Mouse (Mus musculus) embryonic facial prominence, embryonic 12.5 days (tissue): ENCODE measurements around the gene Bud31. TPM values are rescaled to one million over a fixed set of nuclear protein-coding genes. Genes with fewer than 3 reads are reported as not detected.
"Not testable (repeated sequence)": the region's sequence is repeated elsewhere in the genome, so short reads cannot be mapped to it uniquely, and the experiment has no call there.

Experiments
- ATAC-seq: fragments of 200-750 bp; cut with Nextera tagmentation; 2 replicates; pipeline ENCODE4 v1.8.0; 2017; ENCODE audit not compliant: insufficient number of reproducible peaks, insufficient read depth, low FRiP score, low TSS enrichment
- H3K27ac ChIP-seq: fragments of 300-500 bp; sonication (generic); 2 replicates; pipeline ENCODE4 v1.5.1; 2016; ENCODE audit warnings: mild to moderate bottlenecking
- H3K27me3 ChIP-seq: fragments of 300-500 bp; sonication (generic); 2 replicates; pipeline ENCODE4 v1.6.1; 2016; ENCODE audit warnings: mild to moderate bottlenecking, moderate library complexity
- H3K36me3 ChIP-seq: fragments of 300-500 bp; sonication (generic); 2 replicates; pipeline ENCODE4 v1.6.1; 2016; ENCODE audit warnings: mild to moderate bottlenecking
- H3K4me1 ChIP-seq: fragments of 300-500 bp; sonication (generic); 2 replicates; pipeline ENCODE4 v1.6.1; 2016
- H3K4me2 ChIP-seq: fragments of 300-500 bp; sonication (generic); replicated peaks from 2 replicates; pipeline ENCODE4 v1.6.1; 2016; ENCODE audit warnings: mild to moderate bottlenecking, moderate library complexity
- H3K4me3 ChIP-seq: fragments of 300-500 bp; sonication (generic); 2 replicates; pipeline ENCODE4 v1.5.1; 2016; ENCODE audit warnings: mild to moderate bottlenecking
- H3K9ac ChIP-seq: fragments of 300-500 bp; sonication (generic); 2 replicates; pipeline ENCODE4 v1.6.1; 2016; ENCODE audit warnings: mild to moderate bottlenecking, moderate library complexity
- H3K9me3 ChIP-seq: fragments of 300-500 bp; sonication (generic); 2 replicates; pipeline ENCODE4 v1.6.1; 2016; ENCODE audit warnings: mild to moderate bottlenecking, moderate library complexity
- WGBS: fragments of 180-500 bp; shearing (Covaris S2); methylation state at CpG from one replicate; pipeline ENCODE4 v1.1.7; 2016; 5-methylcytosine and 5-hydroxymethylcytosine counted together
- polyA plus RNA-seq: library from polyadenylated mRNA; unstranded; fragments of >200 nt; fragmentation: Nextera tagmentation; extraction: Ambion mirVana; gene quantifications from 2 replicates; pipeline ENCODE4 v1.2.1, GENCODE M21; 2016

Gene Bud31
- 218 and 235 TPM in 2 replicates for polyA plus RNA-seq

GRCm38 (mm10) chr5:145139571-145140519 is at the start of gene Bud31, which contains the start of gene Pdap1:
Gene Bud31 (plus strand): TSS chr5:145140362.
Gene Pdap1 (minus strand): TSS chr5:145140238.
- Histone ChIP-seq H3K36me3 (peaks cover 54% of the 10 kb centered on the region), H3K27ac (peak within 1 kb of the TSS; percentile 82), H3K4me3 (peak within 1 kb of the TSS; percentile 66), H3K27me3 (no peaks in the 10 kb centered on the region), H3K4me1 (peaks cover 25% of the 10 kb centered on the region), H3K9ac (peak within 1 kb of the TSS; percentile 85), H3K4me2 (peak within 1 kb of the TSS; percentile 82), H3K9me3 (no peaks in the 10 kb centered on the region)
- peak; percentile 92 for ATAC-seq
- under 1% methylated on average over 84 of the region's 84 CpGs for WGBS

GRCm38 (mm10) chr5:145096195-145096594 is 44.0 kb upstream of the Bud31 start:
- H3K27ac ChIP-seq = no peak overlapping the region
- no peaks in the 10 kb centered on the region for H3K9me3 ChIP-seq
- no peak overlapping the region for H3K4me2 ChIP-seq
- no peaks in the 10 kb centered on the region for H3K4me1 ChIP-seq
- no peak overlapping the region for H3K9ac ChIP-seq
- no peak for ATAC-seq
- WGBS = 90% methylated on average over 4 of the region's 4 CpGs
- no peaks in the 10 kb centered on the region for H3K27me3 ChIP-seq
- H3K36me3 ChIP-seq = peaks cover 89% of the 10 kb centered on the region
- no peak overlapping the region for H3K4me3 ChIP-seq

GRCm38 (mm10) chr5:145098340-145098821 is 41.8 kb upstream of the Bud31 start:
- Histone ChIP-seq H3K9me3 (no peaks in the 10 kb centered on the region), H3K4me2 (no peak overlapping the region), H3K9ac (no peak overlapping the region), H3K4me3 (no peak overlapping the region), H3K27me3 (no peaks in the 10 kb centered on the region), H3K27ac (no peak overlapping the region), H3K36me3 (peaks cover 90% of the 10 kb centered on the region), H3K4me1 (no peaks in the 10 kb centered on the region)
- no peak for ATAC-seq
- 93% methylated on average over 10 of the region's 10 CpGs for WGBS

DNA sequence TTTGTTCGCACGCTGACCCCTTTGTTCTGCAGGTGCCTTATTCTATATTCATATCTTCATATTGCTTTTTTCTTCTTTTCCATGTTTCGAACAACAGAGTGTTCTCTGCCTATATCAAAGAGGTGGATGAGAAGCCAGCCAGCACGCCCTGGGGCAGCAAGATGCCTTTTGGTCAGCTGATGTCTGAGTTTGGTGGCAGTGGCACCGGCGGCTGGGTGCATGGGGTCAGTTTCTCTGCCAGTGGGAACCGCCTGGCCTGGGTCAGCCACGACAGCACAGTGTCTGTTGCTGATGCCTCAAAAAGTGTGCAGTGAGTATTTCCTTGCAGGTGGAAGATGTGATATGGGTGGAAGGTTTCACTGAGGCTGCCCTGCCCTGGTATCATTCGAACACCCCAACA is 39.2 kb upstream of the Bud31 start:
- H3K4me2 ChIP-seq = no peak overlapping the region
- no peaks in the 10 kb centered on the region for H3K4me1 ChIP-seq
- H3K9ac ChIP-seq = no peak overlapping the region
- WGBS = 94% methylated on average over 9 of the region's 9 CpGs
- H3K9me3 ChIP-seq = no peaks in the 10 kb centered on the region
- peaks cover 97% of the 10 kb centered on the region for H3K36me3 ChIP-seq
- H3K4me3 ChIP-seq = no peak overlapping the region
- ATAC-seq = no peak
- H3K27me3 ChIP-seq = no peaks in the 10 kb centered on the region
- no peak overlapping the region for H3K27ac ChIP-seq

DNA sequence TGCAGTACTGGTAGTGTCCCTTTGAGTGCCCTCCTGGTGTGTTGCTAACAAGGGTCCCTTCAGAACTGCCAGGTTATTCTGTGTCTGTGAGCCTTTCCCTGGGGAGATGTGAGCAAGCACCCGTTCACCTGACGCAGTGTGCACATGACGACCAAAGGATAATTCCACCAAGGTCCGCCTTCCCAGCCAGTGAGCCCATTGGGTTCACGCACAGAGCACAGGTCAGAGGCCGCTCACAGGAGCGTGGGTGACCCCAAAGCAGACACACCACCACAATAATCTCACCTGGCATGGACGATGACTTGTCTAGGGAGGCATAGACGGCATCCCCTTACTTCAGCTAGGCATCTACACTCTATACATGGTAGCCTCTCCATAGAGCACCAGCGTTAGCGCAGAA is 38.7 kb upstream of the Bud31 start:
- peaks cover 97% of the 10 kb centered on the region for H3K36me3 ChIP-seq
- not testable (repeated sequence) for H3K27ac ChIP-seq, H3K27me3 ChIP-seq, H3K4me1 ChIP-seq, H3K4me2 ChIP-seq, H3K9me3 ChIP-seq, H3K4me3 ChIP-seq, H3K9ac ChIP-seq, ATAC-seq
- WGBS = over 99% methylated on average over 11 of the region's 11 CpGs

GRCm38 (mm10) chr5:145102706-145103105 is 37.5 kb upstream of the Bud31 start:
- Histone ChIP-seq H3K27ac (no peak overlapping the region), H3K4me2 (no peak overlapping the region), H3K27me3 (no peaks in the 10 kb centered on the region), H3K4me1 (no peaks in the 10 kb centered on the region), H3K36me3 (peaks cover 97% of the 10 kb centered on the region), H3K9ac (no peak overlapping the region), H3K9me3 (no peaks in the 10 kb centered on the region), H3K4me3 (no peak overlapping the region)
- 90% methylated on average over 4 of the region's 4 CpGs for WGBS
- ATAC-seq = no peak

DNA sequence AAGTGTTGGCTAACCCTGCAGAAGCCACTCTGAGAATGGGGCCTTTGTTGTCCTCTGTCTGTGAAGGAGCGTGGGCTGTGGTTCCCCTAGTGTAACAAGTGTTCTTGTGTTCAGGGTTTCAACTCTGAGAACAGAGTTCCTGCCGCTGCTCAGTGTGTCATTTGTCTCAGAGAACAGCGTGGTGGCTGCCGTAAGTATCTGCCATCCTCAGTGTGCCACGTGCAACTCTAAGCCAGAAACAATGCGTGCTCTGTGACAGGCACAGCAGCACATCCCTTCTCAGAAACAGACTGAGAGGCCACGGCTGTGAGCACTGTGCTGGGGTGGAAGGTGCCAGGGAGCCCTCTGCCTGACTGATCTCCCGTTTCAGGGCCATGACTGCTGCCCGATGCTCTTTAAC is 35.8 kb upstream of the Bud31 start:
- H3K4me2 ChIP-seq = no peak overlapping the region
- 46% methylated on average over 9 of the region's 9 CpGs for WGBS
- H3K4me3 ChIP-seq = no peak overlapping the region
- H3K9ac ChIP-seq = no peak overlapping the region
- no peaks in the 10 kb centered on the region for H3K4me1 ChIP-seq
- no peaks in the 10 kb centered on the region for H3K9me3 ChIP-seq
- no peak overlapping the region for H3K27ac ChIP-seq
- ATAC-seq = no peak
- H3K27me3 ChIP-seq = no peaks in the 10 kb centered on the region
- H3K36me3 ChIP-seq = peaks cover 96% of the 10 kb centered on the region

DNA sequence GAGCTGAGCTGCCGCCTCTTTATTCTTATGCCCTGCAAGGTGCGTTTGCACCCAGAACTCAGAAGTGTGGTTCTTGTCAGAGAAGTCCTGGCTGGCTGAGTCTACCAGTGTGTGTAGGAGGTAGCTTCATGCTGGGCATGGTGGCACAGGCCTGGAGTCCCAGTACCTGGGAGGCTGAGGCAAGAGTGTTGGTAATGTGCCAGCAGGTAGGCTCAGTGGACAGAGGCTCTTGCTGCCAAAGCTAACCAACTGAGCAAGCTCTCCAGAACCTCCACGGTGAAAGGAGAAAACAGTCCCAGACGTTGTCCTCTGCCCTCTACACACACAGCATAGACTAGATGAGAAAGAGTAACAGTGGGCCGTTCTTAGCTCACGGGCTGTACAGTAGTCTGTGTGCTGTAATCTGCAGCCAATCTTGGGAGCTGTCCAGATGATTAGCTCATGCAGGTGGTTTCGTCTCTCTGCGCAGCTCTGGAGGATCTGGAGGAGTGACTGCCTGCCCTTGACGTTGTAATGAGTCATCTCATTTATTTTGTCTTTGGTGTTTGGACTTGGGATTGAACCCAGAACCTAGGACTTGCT is 34.4 kb upstream of the Bud31 start:
- H3K9me3 ChIP-seq = no peaks in the 10 kb centered on the region
- H3K4me3 ChIP-seq = no peak overlapping the region
- H3K4me2 ChIP-seq = no peak overlapping the region
- no peaks in the 10 kb centered on the region for H3K27me3 ChIP-seq
- H3K9ac ChIP-seq = no peak overlapping the region
- H3K36me3 ChIP-seq = peaks cover 96% of the 10 kb centered on the region
- H3K27ac ChIP-seq = no peak overlapping the region
- 93% methylated on average over 9 of the region's 9 CpGs for WGBS
- H3K4me1 ChIP-seq = no peaks in the 10 kb centered on the region
- no peak for ATAC-seq

- no peak for ATAC-seq
- 0 out of 2 replicates have a peak, but pooled peaks cover 11% of the 10 kb centered on the region for H3K4me1 ChIP-seq
Observed at GRCm38 (mm10) chr5:145110401-145110800, 29.8 kb upstream of the Bud31 start.

GRCm38 (mm10) chr5:145112566-145112965 is 27.6 kb upstream of the Bud31 start:
- Histone ChIP-seq H3K36me3 (peaks cover 34% of the 10 kb centered on the region), H3K4me2 (no peak overlapping the region), H3K27me3 (peaks cover 6% of the 10 kb centered on the region; the same call in 1 of the 2 replicates), H3K4me1 (0 out of 2 replicates have a peak, but pooled peaks cover 11% of the 10 kb centered on the region), H3K27ac (no peak overlapping the region), H3K4me3 (no peak overlapping the region), H3K9ac (no peak overlapping the region), H3K9me3 (no peaks in the 10 kb centered on the region)
- WGBS = 77% methylated on average over 8 of the region's 8 CpGs
- ATAC-seq = no peak

More at GRCm38 (mm10) chr5:145110401-145110800, 29.8 kb upstream of the Bud31 start:
- H3K36me3 ChIP-seq = peaks cover 55% of the 10 kb centered on the region
- H3K4me2 ChIP-seq = no peak overlapping the region
- H3K9ac ChIP-seq = no peak overlapping the region
- no peak overlapping the region for H3K4me3 ChIP-seq
- no peak overlapping the region for H3K27ac ChIP-seq
- H3K27me3 ChIP-seq = peaks cover 6% of the 10 kb centered on the region; the same call in 1 of the 2 replicates
- no peaks in the 10 kb centered on the region for H3K9me3 ChIP-seq
- WGBS = 81% methylated on average over 6 of the region's 6 CpGs

DNA sequence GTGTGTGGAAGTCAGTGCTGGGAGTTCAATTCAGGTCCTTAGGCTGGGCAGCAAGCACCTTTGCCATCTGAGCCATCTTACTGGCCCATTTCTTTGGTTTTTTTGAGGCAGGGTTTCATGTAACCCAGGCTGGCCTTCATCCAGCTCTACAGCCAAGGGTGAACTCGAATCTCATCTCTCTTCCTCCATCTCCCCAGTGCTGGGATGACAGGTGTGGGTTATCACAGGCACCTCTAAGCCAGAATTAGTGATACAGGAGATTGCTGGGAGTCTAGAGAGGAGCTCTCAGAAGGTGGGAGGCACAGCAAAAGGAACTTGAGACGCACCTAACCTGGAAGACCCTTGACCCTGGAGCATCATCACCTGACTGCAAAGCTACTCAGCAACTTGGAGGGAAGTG is 26.7 kb upstream of the Bud31 start:
- Histone ChIP-seq H3K4me2 (peak overlapping the region; percentile 81), H3K4me3 (peak overlapping the region; percentile 55), H3K27ac (no peak overlapping the region), H3K36me3 (peaks cover 25% of the 10 kb centered on the region), H3K9ac (no peak overlapping the region), H3K4me1 (0 out of 2 replicates have a peak, but pooled peaks cover 11% of the 10 kb centered on the region), H3K9me3 (no peaks in the 10 kb centered on the region), H3K27me3 (peaks cover 6% of the 10 kb centered on the region; the same call in 1 of the 2 replicates)
- ATAC-seq = no peak
- 44% methylated on average over 2 of the region's 2 CpGs for WGBS
